Mouse (Mus musculus) MEL (cell line): ENCODE results near the gene Cdkn2d.

Source experiments
- CTCF ChIP-seq, 3 experiments: IDR thresholded peaks in 2 of 3; conservative IDR thresholded peaks in 1 of 3; 2 replicates each; pipeline ENCODE4 v1.5.1; 2011 to 2012; ENCODE audit warnings: low read length in 3 of 3, low read depth in 2 of 3, mild to moderate bottlenecking in 2 of 3, improper control_type of control experiment in 1 of 3, inconsistent platforms in 1 of 3, mixed read lengths in 1 of 3, moderate library complexity in 1 of 3; ENCODE audit not compliant: control insufficient read depth in 1 of 3, insufficient read depth in 1 of 3, poor library complexity in 1 of 3, severe bottlenecking in 1 of 3
- EP300 ChIP-seq, 2 experiments: IDR thresholded peaks; 2 replicates each; pipeline ENCODE4 v1.6.1; 2011; ENCODE audit warnings: improper control_type of control experiment in 2 of 2, low read length in 2 of 2, low read depth in 1 of 2, mild to moderate bottlenecking in 1 of 2
- MEF2A ChIP-seq: IDR thresholded peaks from 2 replicates; pipeline ENCODE4 v1.6.1; 2014; ENCODE audit warnings: low read depth, mild to moderate bottlenecking, inconsistent platforms, low read length, improper control_type of control experiment; ENCODE audit not compliant: poor library complexity, insufficient replicate concordance, severe bottlenecking; ENCODE audit errors: extremely low read depth
- MYB ChIP-seq: IDR thresholded peaks from 2 replicates; pipeline ENCODE4 v1.6.1; 2011; ENCODE audit warnings: mild to moderate bottlenecking, low read depth, low read length, improper control_type of control experiment
- NELFE ChIP-seq: IDR thresholded peaks from 2 replicates; pipeline ENCODE4 v1.6.1; 2011; ENCODE audit warnings: low read depth, low read length, improper control_type of control experiment
- POLR2A ChIP-seq, 2 experiments: IDR thresholded peaks; 2 replicates each; pipeline ENCODE4 v1.6.1; 2011 to 2012; ENCODE audit warnings: low read length in 2 of 2, mild to moderate bottlenecking in 2 of 2, control low read depth in 1 of 2, improper control_type of control experiment in 1 of 2, low read depth in 1 of 2, moderate library complexity in 1 of 2; ENCODE audit not compliant: control insufficient read depth in 1 of 2, insufficient read depth in 1 of 2, poor library complexity in 1 of 2
- USF2 ChIP-seq, 2 experiments: IDR thresholded peaks; 2 replicates each; pipeline ENCODE4 v1.6.1; 2011 to 2012; ENCODE audit warnings: improper control_type of control experiment in 2 of 2, low read length in 2 of 2, borderline replicate concordance in 1 of 2, inconsistent platforms in 1 of 2, low read depth in 1 of 2, mild to moderate bottlenecking in 1 of 2; ENCODE audit not compliant: insufficient read depth in 1 of 2
- ZKSCAN1 ChIP-seq: IDR thresholded peaks from 2 replicates; pipeline ENCODE4 v1.6.1; 2012; ENCODE audit warnings: low read depth, mild to moderate bottlenecking, inconsistent platforms, low read length, improper control_type of control experiment, moderate library complexity
- ZNF384 ChIP-seq: IDR thresholded peaks from 2 replicates; pipeline ENCODE4 v1.6.1; 2012; ENCODE audit warnings: low read depth, mild to moderate bottlenecking, inconsistent platforms, low read length, improper control_type of control experiment

DNA sequence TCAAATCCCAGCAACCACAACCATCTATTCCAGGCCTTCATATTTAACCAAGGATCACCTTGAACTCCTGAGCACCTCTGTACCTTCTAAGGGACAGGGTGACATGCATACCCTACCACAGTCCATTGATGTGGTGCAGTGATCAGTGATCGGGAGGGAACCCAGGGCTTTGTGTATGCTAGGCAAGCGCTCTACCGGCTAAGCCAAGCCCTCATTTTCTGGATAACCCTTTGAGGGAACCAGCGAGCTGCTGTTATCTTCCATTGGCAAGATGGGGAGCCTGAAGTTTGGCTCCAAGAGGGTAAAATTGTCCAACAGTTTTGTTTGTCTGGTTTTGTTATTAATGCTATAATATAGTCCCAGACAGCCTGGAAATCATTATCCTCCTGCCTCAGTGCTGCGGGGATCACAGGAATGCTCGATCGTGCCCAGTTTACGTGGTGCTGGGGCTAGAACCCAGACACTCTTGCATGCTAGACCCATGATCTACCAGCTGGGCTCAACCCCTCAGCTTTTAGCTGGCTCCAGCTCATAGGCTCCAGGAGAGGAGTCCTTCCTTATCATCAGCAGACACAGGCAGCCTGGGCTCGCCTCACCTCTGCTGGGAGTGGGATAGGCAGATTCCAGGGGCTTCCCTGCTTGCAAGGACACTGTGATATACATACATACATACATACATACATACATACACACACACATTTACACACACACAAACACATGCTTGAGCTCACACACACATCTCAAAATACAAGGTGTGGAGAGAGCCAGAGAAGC is 23.3 kb upstream of the Cdkn2d start:
- TF ChIP-seq CTCF (IDR thresholded peaks at IDR 0.05 in 2 of 3, conservative IDR thresholded peaks at IDR 0.05 in 1 of 3; ENCODE audit: control insufficient read depth in 1 of 3, insufficient read depth in 1 of 3, low read depth in 2 of 3, low read length in 3 of 3, poor library complexity in 1 of 3, severe bottlenecking in 1 of 3) (peak in 1 of 3 experiments; percentile 3; a peak in 1 of 6 replicates), MEF2A (no peak), EP300 (IDR thresholded peaks at IDR 0.05; ENCODE audit: low read depth in 1 of 2, low read length in 2 of 2) (peak; percentile 53 to 65; a peak in 3 of 4 replicates), NELFE (0 out of 2 replicates have a peak, but pooled peaks have one; percentile 14), POLR2A (IDR thresholded peaks at IDR 0.05; ENCODE audit: control insufficient read depth in 1 of 2, insufficient read depth in 1 of 2, low read depth in 1 of 2, low read length in 2 of 2, poor library complexity in 1 of 2) (no peak), MYB (no peak), USF2 (IDR thresholded peaks at IDR 0.05; ENCODE audit: borderline replicate concordance in 1 of 2, insufficient read depth in 1 of 2, low read depth in 1 of 2, low read length in 2 of 2) (no peak), ZKSCAN1 (no peak), ZNF384 (no peak)
